In the genomic region with DNA sequence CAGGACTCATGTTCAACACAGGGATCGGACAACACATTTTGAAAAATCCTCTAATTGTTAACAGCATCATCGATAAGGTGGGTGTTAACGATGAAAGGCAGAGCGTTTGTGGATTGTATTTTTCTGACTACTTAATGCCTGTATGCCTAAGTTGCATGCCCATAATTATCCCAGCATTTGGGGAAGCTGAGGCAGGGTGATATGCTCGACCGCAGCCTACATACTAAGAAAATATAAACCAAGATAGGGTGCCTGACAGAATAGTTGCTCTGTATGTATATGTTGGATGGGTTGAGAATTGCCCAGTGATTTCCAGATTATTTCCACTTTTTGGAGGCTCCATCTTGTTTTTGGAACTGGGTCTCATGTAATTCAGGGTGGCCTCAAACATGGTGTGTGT, we compare ENCODE assay signal across 8 mouse cellular contexts. TPM values are rescaled to one million over a fixed set of nuclear protein-coding genes. Genes with fewer than 3 reads are reported as not detected.
DNase-seq lines count a peak whose midpoint lies in the region; ATAC-seq and TF ChIP-seq lines count a peak whose summit lies in the region.

No protein-coding gene starts in this region.

- 6% methylated on average over 6 of the region's 6 CpGs for WGBS in kidney, postnatal 0 days
- 5% methylated on average over 6 of the region's 6 CpGs for WGBS in embryonic facial prominence, embryonic 11.5 days

- 0 out of 2 replicates have a peak, but pooled peaks cover 5% of the 10 kb centered on the region for H3K36me3 ChIP-seq in kidney, postnatal 0 days (ENCODE audit: insufficient read depth, low read length)
- H3K36me3 ChIP-seq in embryonic facial prominence, embryonic 11.5 days (replicated peaks; ENCODE audit: control insufficient read depth, insufficient read depth, low read depth, low read length) = peaks cover 3% of the 10 kb centered on the region; the same call in 1 of the 2 replicates

- no peak overlapping the region for H3K27ac ChIP-seq in kidney, postnatal 0 days
- no peak overlapping the region for H3K27ac ChIP-seq in embryonic facial prominence, embryonic 11.5 days (replicated peaks; ENCODE audit: low read depth, low read length)

- no peaks in the 10 kb centered on the region for H3K27me3 ChIP-seq in kidney, postnatal 0 days (ENCODE audit: insufficient read depth, low read length)
- no peaks in the 10 kb centered on the region for H3K27me3 ChIP-seq in embryonic facial prominence, embryonic 11.5 days (ENCODE audit: control insufficient read depth, insufficient read depth, low read length)

- ATAC-seq in kidney, postnatal 0 days (replicated peaks; ENCODE audit: low FRiP score, low read depth) = no peak
- ATAC-seq in embryonic facial prominence, embryonic 11.5 days (replicated peaks; ENCODE audit: insufficient number of reproducible peaks, low FRiP score, low TSS enrichment, low read depth) = no peak
- peak; percentile 0; the same call in 1 of the 2 replicates for ATAC-seq in monocyte, adult 5-6 weeks (replicated peaks; ENCODE audit: insufficient number of reproducible peaks, low FRiP score, low TSS enrichment, poor library complexity, severe bottlenecking)

- peaks cover 3% of the 10 kb centered on the region; the same call in 1 of the 2 replicates for H3K4me1 ChIP-seq in kidney, postnatal 0 days (replicated peaks; ENCODE audit: insufficient read depth, low read length)
- H3K4me1 ChIP-seq in embryonic facial prominence, embryonic 11.5 days (ENCODE audit: control insufficient read depth, insufficient read depth, low read length) = no peaks in the 10 kb centered on the region

- TF ChIP-seq CTCF in kidney, postnatal 0 days (IDR thresholded peaks at IDR 0.05; ENCODE audit: low read depth) = no peak

- H3K4me3 ChIP-seq in kidney, postnatal 0 days (replicated peaks; ENCODE audit: low read depth, low read length) = peak overlapping the region; percentile 78
- peak overlapping the region; percentile 71 for H3K4me3 ChIP-seq in embryonic facial prominence, embryonic 11.5 days (ENCODE audit: low read depth, low read length)

- DNase-seq in kidney, postnatal 0 days (ENCODE audit: low spot score) = no peak
- no peak for DNase-seq in kidney, postnatal 14 days
- DNase-seq in embryonic facial prominence, embryonic 11.5 days (ENCODE audit: low spot score) = no peak
- DNase-seq in induced T-regulatory cell, adult 2 months (ENCODE audit: low read depth) = peak; percentile 12
- no peak for DNase-seq in cerebellum, postnatal 36 days
- no peak for DNase-seq in layer of hippocampus, postnatal 36 days
- no peak for DNase-seq in left cerebral cortex, adult 11 months (ENCODE audit: low spot score)

- peak overlapping the region; percentile 80 for H3K9ac ChIP-seq in kidney, postnatal 0 days (ENCODE audit: low read depth, low read length)
- peak overlapping the region; percentile 89 for H3K9ac ChIP-seq in embryonic facial prominence, embryonic 11.5 days (replicated peaks; ENCODE audit: low read length)

- no peaks in the 10 kb centered on the region for H3K9me3 ChIP-seq in kidney, postnatal 0 days (replicated peaks; ENCODE audit: low read length)
- H3K9me3 ChIP-seq in embryonic facial prominence, embryonic 11.5 days (replicated peaks; ENCODE audit: control insufficient read depth, low read length) = no peaks in the 10 kb centered on the region

- H3K4me2 ChIP-seq in kidney, postnatal 0 days (ENCODE audit: low read length) = peak overlapping the region; percentile 56
- H3K4me2 ChIP-seq in embryonic facial prominence, embryonic 11.5 days (ENCODE audit: low read depth, low read length) = peak overlapping the region; percentile 48

RNA-seq across cellular contexts. Expression of gene Dimt1, which starts 0.7 kb away (rescaled TPM):
- polyA plus RNA-seq in kidney, postnatal 0 days (2015; fragmentation: Nextera tagmentation; extraction: Ambion mirVana) = 30.2 and 33.8 TPM in 2 replicates
- polyA plus RNA-seq in embryonic facial prominence, embryonic 11.5 days (2014; fragmentation: Nextera tagmentation; extraction: Ambion mirVana) = 49.4 and 57.7 TPM in 2 replicates
- 11.1 to 17.2 TPM (median 14.4 TPM) in 3 replicates for total RNA-seq in monocyte, adult 5-6 weeks (2017)
- 10 to 100 TPM; 23.5 to 27.1 TPM for total RNA-seq in layer of hippocampus, postnatal 36 days (2021)

RNA-seq across cellular contexts. Expression of gene Ipo11, which starts 10.8 kb away (rescaled TPM):
- polyA plus RNA-seq in kidney, postnatal 0 days (2015; fragmentation: Nextera tagmentation; extraction: Ambion mirVana) = 48.3 and 51.6 TPM in 2 replicates
- polyA plus RNA-seq in embryonic facial prominence, embryonic 11.5 days (2014; fragmentation: Nextera tagmentation; extraction: Ambion mirVana) = 75.4 and 77.3 TPM in 2 replicates
- total RNA-seq in monocyte, adult 5-6 weeks (2017) = 16.2 to 37.3 TPM (median 36.7 TPM) in 3 replicates
- 10 to 100 TPM; 68.2 to 69.2 TPM for total RNA-seq in layer of hippocampus, postnatal 36 days (2021)
